ENCODE assay signal across 9 mouse cellular contexts in the genomic region with DNA sequence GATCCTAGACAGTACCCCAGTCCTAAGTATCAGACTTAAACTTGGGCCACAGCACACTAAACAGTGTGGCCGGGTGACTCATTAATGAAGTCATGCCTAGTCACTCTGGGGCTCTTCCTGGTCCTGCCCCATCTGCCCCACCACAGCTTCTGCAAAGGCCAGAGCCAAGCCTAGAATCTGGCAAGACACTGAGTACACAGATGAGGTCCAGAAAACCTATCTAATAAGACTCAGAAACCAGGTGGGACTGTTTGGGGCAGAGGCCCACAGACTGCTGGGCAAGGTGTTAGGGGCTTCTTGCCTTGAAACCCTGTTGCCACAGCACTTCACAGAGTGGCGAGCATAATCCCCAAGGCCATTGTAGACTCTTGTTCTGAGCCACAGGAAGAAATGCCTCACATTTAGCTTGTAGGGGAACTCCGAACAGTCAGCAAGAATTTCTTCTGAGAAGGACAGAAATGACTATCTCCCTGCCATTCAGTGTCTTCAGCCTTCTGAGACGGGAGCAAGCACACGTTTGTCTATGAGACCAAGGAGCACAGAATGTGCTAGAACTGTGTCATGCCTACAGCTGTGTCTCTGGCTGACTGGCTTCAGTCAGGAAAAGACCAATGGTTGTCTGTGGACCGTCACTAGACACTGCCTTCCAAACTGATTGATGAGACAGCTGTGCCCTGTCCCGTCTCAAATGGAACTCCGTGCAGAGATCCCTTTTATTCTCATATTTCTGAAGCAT. TPM values are rescaled to one million over a fixed set of nuclear protein-coding genes. Genes with fewer than 3 reads are reported as not detected.
A peak's percentile ranks its signal among the peaks of the same experiment; 100 is the strongest.
DNase-seq lines count a peak whose midpoint lies in the region; ATAC-seq and TF ChIP-seq lines count a peak whose summit lies in the region.
"Had no signal": no experiment of that assay in that cellular context is flagged by ENCODE, and none has a peak within 500 bp of the region (broad histone marks: within the 10 kb centered on the region; RNA-seq: fewer than 3 reads in every experiment).

No protein-coding gene starts in this region.

- H3K27me3 ChIP-seq in midbrain, embryonic 11.5 days (ENCODE audit: control insufficient read depth, insufficient read depth, low read length): no peaks in the 10 kb centered on the region
- H3K27me3 ChIP-seq in midbrain, embryonic 13.5 days: no peaks in the 10 kb centered on the region
- no peaks in the 10 kb centered on the region for H3K27me3 ChIP-seq in liver, postnatal 0 days (ENCODE audit: insufficient read depth, low read length)
- H3K27me3 ChIP-seq in forebrain, postnatal 0 days (ENCODE audit: insufficient read depth, low read length): no peaks in the 10 kb centered on the region

- TF ChIP-seq EP300 in liver, postnatal 0 days (IDR thresholded peaks at IDR 0.05; ENCODE audit: low read depth): no peak

- no peak overlapping the region for H3K9ac ChIP-seq in midbrain, embryonic 11.5 days (ENCODE audit: low read length)
- no peak overlapping the region for H3K9ac ChIP-seq in midbrain, embryonic 13.5 days (replicated peaks)
- H3K9ac ChIP-seq in liver, postnatal 0 days (replicated peaks): no peak overlapping the region
- H3K9ac ChIP-seq in forebrain, postnatal 0 days: no peak overlapping the region
- H3K9ac ChIP-seq: hindbrain, embryonic 14.5 days had no signal

- H3K36me3 ChIP-seq in midbrain, embryonic 11.5 days (ENCODE audit: control insufficient read depth, insufficient read depth, low read length): no peaks in the 10 kb centered on the region
- no peaks in the 10 kb centered on the region for H3K36me3 ChIP-seq in midbrain, embryonic 13.5 days
- H3K36me3 ChIP-seq in liver, postnatal 0 days (replicated peaks; ENCODE audit: insufficient read depth, low read length): no peaks in the 10 kb centered on the region
- no peaks in the 10 kb centered on the region for H3K36me3 ChIP-seq in forebrain, postnatal 0 days (ENCODE audit: insufficient read depth)

- DNase-seq in midbrain, embryonic 11.5 days (ENCODE audit: low spot score, missing footprints): peak; percentile 8
- peak; percentile 40 for DNase-seq in NIH3T3 (ENCODE audit: low read depth)
- no peak for DNase-seq in liver, postnatal 0 days
- DNase-seq in layer of hippocampus, adult 8-10 months (ENCODE audit: low spot score in 2 of 2): no peak
- DNase-seq in cerebellum, postnatal 25 days: no peak
- DNase-seq in forebrain, postnatal 0 days: no peak
- DNase-seq: kidney, postnatal 14 days had no signal

- no peaks in the 10 kb centered on the region for H3K9me3 ChIP-seq in midbrain, embryonic 11.5 days (ENCODE audit: control insufficient read depth, low read length)
- no peaks in the 10 kb centered on the region for H3K9me3 ChIP-seq in midbrain, embryonic 13.5 days
- no peaks in the 10 kb centered on the region for H3K9me3 ChIP-seq in liver, postnatal 0 days (ENCODE audit: low read length)
- no peaks in the 10 kb centered on the region for H3K9me3 ChIP-seq in forebrain, postnatal 0 days (ENCODE audit: low read length)

- ATAC-seq in midbrain, embryonic 11.5 days (ENCODE audit: low FRiP score): no peak
- no peak for ATAC-seq in midbrain, embryonic 13.5 days
- peak; percentile 45 for ATAC-seq in liver, postnatal 0 days
- no peak for ATAC-seq in forebrain, postnatal 0 days

- no peak overlapping the region for H3K27ac ChIP-seq in midbrain, embryonic 11.5 days (ENCODE audit: low read depth, low read length)
- no peak overlapping the region for H3K27ac ChIP-seq in midbrain, embryonic 13.5 days
- peak overlapping the region; percentile 61 for H3K27ac ChIP-seq in liver, postnatal 0 days (ENCODE audit: low read depth)
- H3K27ac ChIP-seq in forebrain, postnatal 0 days (ENCODE audit: low read depth, low read length): no peak overlapping the region
- H3K27ac ChIP-seq: hindbrain, embryonic 14.5 days had no signal

- no peak for TF ChIP-seq CTCF in liver, postnatal 0 days (IDR thresholded peaks at IDR 0.05; ENCODE audit: low read depth)
- TF ChIP-seq CTCF in forebrain, postnatal 0 days (IDR thresholded peaks at IDR 0.05; ENCODE audit: low read depth): no peak

- no peak overlapping the region for H3K4me2 ChIP-seq in midbrain, embryonic 11.5 days
- H3K4me2 ChIP-seq in midbrain, embryonic 13.5 days (replicated peaks): no peak overlapping the region
- H3K4me2 ChIP-seq in liver, postnatal 0 days (ENCODE audit: low read depth, low read length): no peak overlapping the region
- H3K4me2 ChIP-seq in forebrain, postnatal 0 days (ENCODE audit: low read depth): no peak overlapping the region
- H3K4me2 ChIP-seq: hindbrain, embryonic 14.5 days had no signal

- H3K4me3 ChIP-seq in midbrain, embryonic 11.5 days (ENCODE audit: low read depth, low read length): no peak overlapping the region
- no peak overlapping the region for H3K4me3 ChIP-seq in midbrain, embryonic 13.5 days (replicated peaks)
- H3K4me3 ChIP-seq in liver, postnatal 0 days (ENCODE audit: low read depth, low read length): no peak overlapping the region
- H3K4me3 ChIP-seq in forebrain, postnatal 0 days (ENCODE audit: low read depth, low read length): no peak overlapping the region

- 89% methylated on average over 8 of the region's 8 CpGs for WGBS in midbrain, embryonic 11.5 days
- WGBS in midbrain, embryonic 13.5 days: 87% methylated on average over 8 of the region's 8 CpGs
- WGBS in liver, postnatal 0 days (ENCODE audit: insufficient replicate concordance): 62% methylated on average over 8 of the region's 8 CpGs
- 89% methylated on average over 8 of the region's 8 CpGs for WGBS in forebrain, postnatal 0 days

- no peaks in the 10 kb centered on the region for H3K4me1 ChIP-seq in midbrain, embryonic 11.5 days (ENCODE audit: control insufficient read depth, insufficient read depth, low read length)
- no peaks in the 10 kb centered on the region for H3K4me1 ChIP-seq in midbrain, embryonic 13.5 days (replicated peaks)
- peaks cover 39% of the 10 kb centered on the region for H3K4me1 ChIP-seq in liver, postnatal 0 days (ENCODE audit: insufficient read depth)
- no peaks in the 10 kb centered on the region for H3K4me1 ChIP-seq in forebrain, postnatal 0 days (ENCODE audit: insufficient read depth)

RNA-seq across cellular contexts. Expression of gene Fam133b, which starts 49.0 kb away (rescaled TPM):
- polyA plus RNA-seq in midbrain, embryonic 11.5 days (2014; fragmentation: Nextera tagmentation; extraction: Ambion mirVana): 43.0 and 47.3 TPM in 2 replicates
- 32.5 and 35.5 TPM in 2 replicates for polyA plus RNA-seq in midbrain, embryonic 13.5 days (2015; fragmentation: Nextera tagmentation; extraction: Ambion mirVana)
- polyA plus RNA-seq in liver, postnatal 0 days (2015; fragmentation: Nextera tagmentation; extraction: Ambion mirVana): 10.6 and 11.1 TPM in 2 replicates
- total RNA-seq in layer of hippocampus, adult 8-10 months (2022): 10 to 100 TPM; 40.5 to 47.3 (median 45.4) TPM
- total RNA-seq in forebrain, postnatal 0 days (2014; rRNA removed): 36.5 and 41.5 TPM in 2 replicates
- polyA plus RNA-seq in forebrain, postnatal 0 days (2015; fragmentation: Nextera tagmentation; extraction: Ambion mirVana): 21.9 and 22.9 TPM in 2 replicates

Comparison
In these comparisons a context has a peak if more than half of its experiments do, and no peak if none do; other contexts are left out.
1. DNase-seq: peak in midbrain, embryonic 11.5 days (single experiment) and NIH3T3 (single experiment); none in liver, postnatal 0 days (single experiment), layer of hippocampus, adult 8-10 months (0 of 2), cerebellum, postnatal 25 days (0 of 2) and forebrain, postnatal 0 days (single experiment).